Mouse (Mus musculus) embryonic fibroblast, embryonic 13.5 days (primary cell): ENCODE measurements at regions not wholly inside any gene's neighbourhood (a gene's known extent, or its start where the extent isn't known, plus 50 kb on each side); places are given as distances from the start of the nearest gene placed in this dataset.

Experiments
- H3K27ac ChIP-seq: 2 replicates; pipeline ENCODE4 v1.5.1; 2012; ENCODE audit warnings: low read length, control low read depth, inconsistent platforms; ENCODE audit not compliant: insufficient read depth
- H3K4me1 ChIP-seq: 2 replicates; pipeline ENCODE4 v1.6.1; 2011; ENCODE audit warnings: low read length; ENCODE audit not compliant: control insufficient read depth, insufficient read depth
- H3K4me3 ChIP-seq: 2 replicates; pipeline ENCODE4 v1.5.1; 2011; ENCODE audit warnings: mild to moderate bottlenecking, control low read depth, low read length; ENCODE audit not compliant: insufficient read depth
- CTCF ChIP-seq: IDR thresholded peaks from 2 replicates; pipeline ENCODE4 v1.5.1; 2011; ENCODE audit warnings: mild to moderate bottlenecking, control low read depth, low read length, moderate library complexity, borderline replicate concordance; ENCODE audit not compliant: insufficient read depth
- POLR2A ChIP-seq: IDR thresholded peaks from 2 replicates; pipeline ENCODE4 v1.6.1; 2011; ENCODE audit warnings: low read depth, mild to moderate bottlenecking, control low read depth, low read length, moderate library complexity

DNA sequence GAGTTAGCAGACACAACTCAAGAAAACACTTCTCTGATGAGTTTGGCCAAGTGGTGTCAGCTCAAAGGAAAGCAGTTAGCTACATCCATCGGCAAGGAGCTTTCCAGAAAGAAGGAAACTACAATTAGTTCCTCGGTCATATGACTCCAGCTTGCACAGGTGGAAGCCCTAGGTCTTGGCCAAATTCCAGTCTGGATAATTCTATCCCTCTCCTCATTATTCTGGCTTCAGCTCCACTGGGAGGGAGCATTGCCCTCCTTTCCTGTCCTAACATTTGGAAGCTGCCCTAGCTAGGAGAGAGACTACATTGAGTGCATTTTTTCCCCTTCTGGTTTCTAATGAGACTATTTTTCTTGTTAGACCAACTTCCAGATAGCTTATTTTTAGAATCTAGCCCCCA, 290.9 kb downstream of the Nuf2 start:
- no peak overlapping the region for H3K27ac ChIP-seq
- no peak for TF ChIP-seq CTCF
- no peak for TF ChIP-seq POLR2A
- no peak overlapping the region for H3K4me3 ChIP-seq
- H3K4me1 ChIP-seq = peaks cover 3% of the 10 kb centered on the region; the same call in 1 of the 2 replicates

DNA sequence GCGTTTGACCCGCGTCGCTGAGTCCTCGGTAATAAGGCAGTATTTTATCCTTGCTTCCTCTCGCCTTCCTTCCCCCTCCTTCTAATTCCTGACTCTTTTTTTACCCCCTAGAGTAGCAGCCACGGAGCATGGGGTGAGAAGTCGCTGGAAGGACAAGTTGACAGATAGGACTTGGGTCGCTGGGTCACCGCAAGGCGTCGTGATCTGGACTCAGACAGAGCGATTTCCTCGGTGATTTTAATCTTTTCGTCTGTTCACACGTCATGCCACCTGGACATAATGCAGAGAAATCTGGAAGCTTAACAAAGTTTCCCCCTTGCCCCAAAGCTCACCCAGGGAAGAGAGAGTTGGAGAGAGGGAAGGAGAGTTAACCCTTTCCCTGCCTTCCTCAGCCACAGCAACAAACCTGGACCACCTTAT, 292.6 kb downstream of the Nuf2 start:
- TF ChIP-seq POLR2A = no peak
- TF ChIP-seq CTCF = no peak
- H3K27ac ChIP-seq = no peak overlapping the region
- no peak overlapping the region for H3K4me3 ChIP-seq
- peaks cover 3% of the 10 kb centered on the region; the same call in 1 of the 2 replicates for H3K4me1 ChIP-seq

DNA sequence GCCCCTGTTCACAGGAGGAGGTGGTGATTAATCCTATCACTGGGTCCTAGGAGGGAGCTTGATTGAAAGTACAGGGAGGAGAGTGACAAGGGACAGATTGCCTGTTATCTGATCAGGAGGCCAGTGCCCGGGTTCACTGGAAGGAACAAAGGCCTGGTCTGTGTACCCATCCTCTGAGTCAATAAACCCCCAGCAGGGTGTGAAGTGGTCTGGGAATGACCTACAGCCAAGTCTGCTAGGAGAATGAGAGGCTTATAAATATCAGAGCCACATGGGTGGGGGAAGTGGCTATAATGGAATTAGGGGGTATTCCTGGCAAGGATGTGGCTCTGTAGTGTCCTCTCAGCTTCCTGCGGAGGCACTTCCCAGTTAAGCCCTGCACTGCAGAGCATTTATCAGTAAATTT, 296.0 kb downstream of the Nuf2 start:
- H3K27ac ChIP-seq = no peak overlapping the region
- H3K4me1 ChIP-seq = peaks cover 3% of the 10 kb centered on the region; the same call in 1 of the 2 replicates
- no peak overlapping the region for H3K4me3 ChIP-seq
- TF ChIP-seq CTCF (no peak), POLR2A (no peak)

DNA sequence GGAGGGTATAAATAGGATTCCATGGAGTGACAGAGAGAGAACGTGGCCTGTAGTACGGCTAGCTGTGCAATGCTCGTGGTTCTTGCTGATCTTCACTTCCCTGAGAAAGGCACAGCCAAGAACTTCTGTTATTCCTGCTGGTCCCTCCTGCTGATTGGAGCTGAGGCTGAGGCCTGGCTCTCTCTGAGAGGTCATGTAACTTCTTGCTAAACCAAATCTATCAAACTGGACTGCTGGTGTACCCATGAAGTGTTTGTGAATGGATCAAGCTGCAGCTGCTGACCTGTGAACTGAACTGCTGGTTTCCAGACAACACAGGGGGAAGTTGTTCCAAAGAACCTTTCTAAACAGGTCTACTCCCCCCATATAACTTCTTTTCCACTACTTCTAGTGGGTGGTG, 297.9 kb downstream of the Nuf2 start:
- H3K4me1 ChIP-seq = no peaks in the 10 kb centered on the region
- TF ChIP-seq CTCF (no peak), POLR2A (no peak)
- no peak overlapping the region for H3K27ac ChIP-seq
- no peak overlapping the region for H3K4me3 ChIP-seq

DNA sequence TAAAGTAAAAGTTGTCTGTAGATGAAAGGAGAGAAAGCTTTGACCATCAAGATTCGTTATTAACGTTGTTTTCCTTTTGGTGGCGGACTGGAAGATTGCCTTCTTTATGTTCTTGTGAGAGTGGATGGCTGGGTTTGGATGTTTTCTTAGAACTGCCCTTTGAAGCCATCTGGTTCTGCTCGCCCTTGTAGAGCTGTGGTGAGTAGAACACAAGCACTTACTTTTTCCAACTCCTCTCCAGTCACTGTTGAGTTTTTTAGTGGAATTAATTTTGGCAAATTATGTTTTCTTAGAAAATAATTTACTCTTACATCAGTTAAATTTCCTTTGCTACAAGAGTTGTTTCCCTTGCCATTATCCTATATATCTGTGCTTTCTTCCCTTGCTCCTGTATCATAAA, 301.2 kb downstream of the Nuf2 start:
- H3K27ac ChIP-seq = no peak overlapping the region
- no peak overlapping the region for H3K4me3 ChIP-seq
- no peak for TF ChIP-seq CTCF
- TF ChIP-seq POLR2A = no peak
- no peaks in the 10 kb centered on the region for H3K4me1 ChIP-seq

GRCm38 (mm10) chr1:169224431-169224830, 306.8 kb downstream of the Nuf2 start:
- TF ChIP-seq CTCF = no peak
- TF ChIP-seq POLR2A = no peak
- H3K4me3 ChIP-seq = no peak overlapping the region
- H3K4me1 ChIP-seq = no peaks in the 10 kb centered on the region
- H3K27ac ChIP-seq = no peak overlapping the region

DNA sequence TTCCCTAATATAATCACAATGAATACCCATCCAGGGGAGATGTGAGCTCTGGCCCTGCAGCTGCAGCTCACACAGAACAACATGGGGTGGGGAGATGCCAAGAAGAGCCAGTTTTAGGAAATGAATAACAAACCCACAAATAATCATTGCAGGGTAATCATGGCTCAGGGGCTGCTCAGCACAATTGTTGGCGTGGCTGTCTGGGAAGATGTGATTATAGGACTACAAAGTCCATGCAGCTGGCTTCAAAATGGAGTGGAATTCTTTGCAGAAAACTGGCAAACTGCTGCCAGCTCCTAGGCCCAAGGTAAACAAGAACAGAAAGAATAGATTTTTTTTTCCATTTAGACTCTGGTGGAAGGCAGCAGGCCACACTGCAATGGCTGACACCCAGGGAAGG, 343.6 kb downstream of the Nuf2 start:
- H3K4me1 ChIP-seq = no peaks in the 10 kb centered on the region
- no peak overlapping the region for H3K27ac ChIP-seq
- H3K4me3 ChIP-seq = no peak overlapping the region
- TF ChIP-seq POLR2A (no peak), CTCF (no peak)

DNA sequence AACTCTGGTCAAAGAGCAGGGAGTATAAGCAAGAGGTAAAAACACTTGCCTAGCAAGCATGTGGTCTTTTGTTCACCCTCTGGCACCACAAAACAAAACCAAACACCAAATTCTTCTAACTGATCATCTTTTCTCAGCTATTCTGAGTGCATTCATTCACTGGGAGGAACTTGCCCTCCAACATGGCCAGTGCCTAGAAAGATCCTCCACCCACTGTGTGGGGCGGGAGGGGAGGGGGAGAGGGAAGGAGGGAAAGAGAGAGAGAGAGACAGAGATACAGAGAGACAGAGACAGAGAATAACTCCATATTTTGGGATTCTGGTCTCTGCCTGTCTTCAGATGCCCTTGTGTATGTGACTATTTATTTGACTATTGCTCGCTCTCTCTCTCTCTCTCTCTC, 360.9 kb downstream of the Nuf2 start:
- Histone ChIP-seq H3K4me1 (no peaks in the 10 kb centered on the region; the same call in 1 of the 2 replicates), H3K27ac (no peak overlapping the region), H3K4me3 (no peak overlapping the region)
- TF ChIP-seq CTCF (no peak), POLR2A (no peak)

- no peak for TF ChIP-seq POLR2A
- no peak for TF ChIP-seq CTCF
- no peak overlapping the region for H3K27ac ChIP-seq
- no peak overlapping the region for H3K4me3 ChIP-seq
- H3K4me1 ChIP-seq = no peaks in the 10 kb centered on the region; the same call in 1 of the 2 replicates
These were observed 363.2 kb downstream of the Nuf2 start for GRCm38 (mm10) chr1:169168033-169168432.

DNA sequence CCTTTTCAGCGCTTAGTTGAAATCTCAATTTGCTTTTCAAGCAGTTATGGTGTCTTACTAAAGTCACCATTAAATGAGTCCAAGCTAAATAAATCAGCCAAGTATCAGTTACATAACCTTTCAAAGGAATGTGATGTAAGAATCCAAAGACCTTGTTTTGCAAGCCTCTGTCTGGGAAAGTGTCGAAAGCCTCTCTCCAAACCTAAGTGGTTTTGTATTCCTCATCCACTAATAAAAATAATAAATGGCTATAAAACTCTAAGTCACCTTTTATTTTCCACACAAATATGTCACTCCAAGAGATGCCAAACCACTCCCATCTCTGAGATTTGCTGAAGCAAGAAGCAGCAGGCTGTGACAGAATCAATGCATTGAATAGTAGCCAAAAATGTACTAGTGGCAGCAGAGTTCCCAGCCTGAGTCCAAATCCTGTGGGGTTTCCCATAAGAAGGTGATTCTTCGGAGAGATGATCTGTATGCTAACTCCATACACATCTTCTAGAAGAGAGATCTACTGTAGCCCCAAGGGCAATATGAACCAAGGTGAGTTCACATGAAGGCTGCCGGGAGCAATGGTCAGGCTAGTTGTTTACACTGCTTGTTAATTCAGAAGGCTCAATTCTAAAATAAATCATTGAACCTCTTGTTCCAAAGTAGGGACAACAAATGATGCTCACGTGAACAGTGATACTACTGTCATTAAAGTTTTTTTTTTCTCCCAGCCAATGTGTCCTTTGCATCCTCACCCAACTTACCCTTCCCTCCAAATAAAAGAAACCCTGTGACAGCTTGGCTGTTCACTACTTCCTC, 365.0 kb downstream of the Nuf2 start:
- Histone ChIP-seq H3K4me3 (no peak overlapping the region), H3K27ac (no peak overlapping the region), H3K4me1 (no peaks in the 10 kb centered on the region; the same call in 1 of the 2 replicates)
- no peak for TF ChIP-seq POLR2A
- TF ChIP-seq CTCF = no peak
